Mouse (Mus musculus) mouse trophoblast stem cell (cell line): Measurements from ENCODE around the gene Eva1b.

ENCODE experiments used
- in situ Hi-C, 2 experiments: fragments of 300-500 bp; cut with MseI, MboI; formaldehyde crosslinking; loops; 2 replicates in 1 of 2; 3 replicates in 1 of 2; pipeline ENCODE4 v1.15.1; 2025

The Eva1b gene

GRCm38 (mm10) chr4:126147533-126148160 lies at the start of gene Eva1b:
Eva1b (plus strand) TSS chr4:126147744.
- in situ Hi-C loops, result no loop called here

DNA sequence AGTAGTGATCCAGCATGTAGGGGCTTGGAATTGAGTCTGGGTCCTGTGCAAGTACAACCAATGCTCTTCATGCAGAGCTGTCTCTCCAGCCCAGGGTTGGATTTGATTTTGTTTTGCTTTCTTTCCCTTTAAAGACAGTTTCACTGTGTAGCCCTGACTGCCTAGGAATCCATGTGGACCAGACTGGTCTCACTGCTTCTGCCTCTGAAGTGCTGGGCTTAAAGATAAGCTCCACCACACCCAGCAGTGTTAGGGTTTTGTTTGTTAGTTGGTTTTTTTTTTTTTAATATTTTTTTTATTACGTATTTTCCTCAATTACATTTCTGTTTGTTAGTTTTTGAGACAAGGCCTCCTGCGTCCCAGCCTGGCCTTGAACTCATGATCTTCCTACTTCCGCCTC lies 48.2 kb upstream of the Eva1b start:
- in situ Hi-C loops, result no loop called here

GRCm38 (mm10) chr4:126100764-126101163 lies 46.8 kb upstream of the Eva1b start:
- in situ Hi-C loops, result no loop called here

GRCm38 (mm10) chr4:126102061-126102841 lies 45.3 kb upstream of the Eva1b start:
- in situ Hi-C loops, result no loop called here

DNA sequence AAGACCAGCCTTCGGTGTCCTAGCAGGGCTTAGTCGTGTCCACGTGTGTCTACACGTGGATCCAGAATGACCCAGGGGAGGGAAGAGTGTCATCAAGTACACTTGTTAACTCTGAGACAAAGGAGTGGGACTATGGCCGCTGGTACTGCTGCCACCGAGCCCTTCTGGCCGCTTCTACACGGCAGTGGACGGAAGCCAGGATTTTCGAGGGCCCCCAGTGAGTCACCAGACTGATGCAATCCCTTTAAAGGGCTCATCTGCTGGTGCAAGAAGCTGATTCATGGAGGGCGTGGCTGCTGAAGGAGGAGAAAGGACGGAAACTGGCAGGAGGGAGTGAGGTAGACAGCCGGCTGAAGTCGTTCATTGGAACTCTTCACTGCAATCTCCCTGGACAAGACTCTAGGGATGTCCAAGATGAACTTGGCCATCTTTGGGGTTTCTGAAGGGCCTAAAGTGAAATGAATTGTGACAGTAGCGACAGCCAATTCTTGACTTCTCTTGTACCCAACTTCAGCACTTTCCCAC lies 44.4 kb upstream of the Eva1b start:
- in situ Hi-C loops, result no loop called here

DNA sequence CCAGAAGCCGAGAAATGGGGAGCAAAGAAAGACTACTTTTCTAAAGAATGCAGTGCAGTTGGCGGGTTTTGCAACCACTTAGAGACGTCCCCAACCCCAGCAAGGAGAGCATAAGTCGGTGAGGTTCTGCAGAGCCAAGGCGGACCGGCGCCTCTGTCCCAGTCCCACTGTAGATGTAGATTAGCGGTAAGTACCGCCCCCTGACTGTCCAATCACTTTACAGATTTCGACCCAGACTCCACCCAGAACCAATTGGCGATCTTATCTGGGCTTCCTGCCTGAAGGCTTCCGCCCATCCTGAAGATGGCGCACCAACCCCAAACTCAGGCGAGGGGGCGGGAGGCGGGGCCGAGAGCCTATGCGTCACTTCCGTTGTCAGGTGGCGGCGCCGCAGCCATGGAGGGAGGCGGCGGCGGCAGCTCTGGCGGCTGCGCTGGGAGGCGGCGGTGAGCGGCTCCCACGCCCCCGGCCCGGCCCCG lies 43.9 kb upstream of the Eva1b start, which contains the start of gene Stk40:
Gene Stk40, plus strand, starts transcription at position 368 of the 479 bp plus-strand sequence.
- in situ Hi-C loops, result no loop called here

DNA sequence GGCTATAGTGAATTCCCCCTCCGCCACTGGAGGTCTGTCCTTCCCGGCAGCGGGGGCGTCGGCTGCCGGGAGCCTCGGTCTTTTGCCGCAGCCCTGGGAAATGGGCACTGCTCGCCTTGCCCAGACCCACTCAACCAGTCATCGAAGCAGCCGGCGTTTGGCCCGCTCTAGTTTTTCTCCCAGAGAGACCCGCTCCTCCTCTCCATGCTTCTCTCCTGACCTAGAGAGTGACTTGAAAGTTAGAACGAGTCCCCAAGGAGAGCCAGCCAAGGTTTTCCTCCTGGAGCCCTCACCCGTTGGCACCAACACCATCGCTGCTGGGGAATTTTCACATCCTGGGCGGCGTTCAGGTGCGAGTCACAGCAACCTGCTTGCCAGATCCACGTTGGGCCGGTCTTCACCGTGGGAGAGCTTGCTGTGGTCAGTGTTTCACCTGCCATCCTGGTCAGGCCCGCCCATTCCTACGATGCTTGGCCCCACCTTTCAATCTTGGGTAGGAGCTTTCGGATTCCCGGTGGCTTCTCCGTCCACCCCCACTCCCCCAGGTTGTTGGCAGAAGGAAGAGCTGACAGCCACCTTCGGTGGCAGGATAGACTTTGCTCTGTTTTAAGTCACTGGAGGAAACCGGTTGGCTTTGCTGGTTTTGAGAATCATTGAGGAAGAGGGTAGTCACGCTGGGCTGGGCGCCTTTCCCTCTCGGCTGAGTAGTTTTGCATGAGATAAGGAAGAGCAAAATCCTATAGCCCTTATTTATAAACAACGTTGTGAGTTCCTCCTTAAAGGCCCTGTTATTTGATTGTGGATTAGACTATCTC lies 43.1 kb upstream of the Eva1b start:
- in situ Hi-C loops, result no loop called here

GRCm38 (mm10) chr4:126105131-126105783 lies 42.3 kb upstream of the Eva1b start:
- in situ Hi-C loops, result no loop called here

GRCm38 (mm10) chr4:126108061-126108740 lies 39.3 kb upstream of the Eva1b start:
- in situ Hi-C loops, result no loop called here

GRCm38 (mm10) chr4:126109613-126110373 lies 37.8 kb upstream of the Eva1b start:
- in situ Hi-C loops, result no loop called here

GRCm38 (mm10) chr4:126110374-126111152 lies 37.0 kb upstream of the Eva1b start:
- in situ Hi-C loops, result no loop called here

GRCm38 (mm10) chr4:126111153-126111549 lies 36.4 kb upstream of the Eva1b start:
- in situ Hi-C loops, result no loop called here

DNA sequence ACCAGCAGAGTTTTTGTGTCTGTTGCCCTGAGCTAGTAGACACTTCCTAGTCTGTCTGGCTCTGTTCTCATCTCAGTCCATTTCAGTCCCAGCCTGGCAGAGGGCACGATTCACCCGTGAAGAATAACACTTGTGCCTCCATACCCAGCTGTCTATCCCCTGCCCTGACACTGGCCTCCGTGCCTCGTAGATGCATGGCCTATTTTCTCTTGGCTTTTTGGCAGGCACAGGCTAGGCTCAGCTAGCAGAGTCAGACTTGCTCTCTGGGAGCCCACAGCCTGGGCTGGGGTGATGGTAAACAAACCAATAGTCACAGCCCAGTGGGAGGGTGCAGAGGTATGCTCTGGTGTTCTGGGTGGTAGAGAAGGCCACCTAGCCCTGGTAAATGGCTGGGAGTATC lies 34.3 kb upstream of the Eva1b start:
- in situ Hi-C loops, result no loop called here

DNA sequence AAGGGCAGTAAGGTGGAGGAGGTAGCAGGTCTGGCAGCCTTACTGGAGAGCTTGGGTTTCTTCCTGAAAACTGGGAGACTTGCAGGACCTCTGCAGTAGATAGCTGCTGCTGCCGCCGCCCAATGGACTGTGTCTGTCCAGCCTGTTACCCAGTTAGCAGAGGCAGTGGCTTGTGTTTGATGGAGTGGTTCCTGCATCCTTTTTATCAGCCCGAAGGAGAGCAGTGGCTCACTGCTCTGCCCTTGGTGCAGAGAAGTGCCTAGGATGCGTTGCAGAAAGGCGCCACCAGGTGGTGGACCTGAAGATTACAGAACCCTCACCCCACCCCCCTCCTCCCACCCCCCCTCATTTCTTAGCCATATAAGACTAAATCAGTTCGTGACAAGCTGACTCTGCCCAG lies 33.6 kb upstream of the Eva1b start:
- in situ Hi-C loops, result no loop called here

- in situ Hi-C loops, result no loop called here
Observed at GRCm38 (mm10) chr4:126115411-126115810, 32.1 kb upstream of the Eva1b start.

- in situ Hi-C loops, result no loop called here
Observed at GRCm38 (mm10) chr4:126115871-126116521, 31.5 kb upstream of the Eva1b start.

- in situ Hi-C loops, result no loop called here
Observed at GRCm38 (mm10) chr4:126117116-126117515, 30.4 kb upstream of the Eva1b start.

GRCm38 (mm10) chr4:126118651-126119050 lies 28.9 kb upstream of the Eva1b start:
- in situ Hi-C loops, result no loop called here

GRCm38 (mm10) chr4:126119051-126119450 lies 28.5 kb upstream of the Eva1b start:
- in situ Hi-C loops, result no loop called here
